Mouse (Mus musculus): ENCODE data around the gene Nsd2. TPM values are rescaled to one million over a fixed set of nuclear protein-coding genes. Genes with fewer than 3 reads are reported as not detected.
A peak's percentile ranks its signal among the peaks of the same experiment; 100 is the strongest.

Gene Nsd2
- total and polyA plus RNA-seq, 2 experiments from 2014 or later = 72.1 to 108 TPM

GRCm38 (mm10) chr5:33819141-33819875 is 1.2 kb upstream of the Nsd2 start:
- no peaks in the 10 kb centered on the region for H3K27me3 ChIP-seq (ENCODE audit: insufficient read depth, low read length)
- peak overlapping the region; percentile 100 for H3K27ac ChIP-seq (ENCODE audit: low read depth, low read length)
- H3K9me3 ChIP-seq (ENCODE audit: low read length) = no peaks in the 10 kb centered on the region
- peak; percentile 7 for DNase-seq (ENCODE audit: low spot score)
- 8% methylated on average over 9 of the region's 9 CpGs for WGBS
- peak; percentile 28; the same call in 1 of the 2 replicates for ATAC-seq (ENCODE audit: low FRiP score)
- H3K36me3 ChIP-seq (ENCODE audit: insufficient read depth, low read length) = no peaks in the 10 kb centered on the region
- peak overlapping the region; percentile 85 for H3K4me2 ChIP-seq (ENCODE audit: low read depth, low read length, poor library complexity, severe bottlenecking)
- H3K4me3 ChIP-seq (ENCODE audit: low read depth, low read length) = peak overlapping the region; percentile 99
- H3K4me1 ChIP-seq (ENCODE audit: insufficient read depth, low read length) = peaks cover 10% of the 10 kb centered on the region
- H3K9ac ChIP-seq (replicated peaks; ENCODE audit: low read length, poor library complexity, severe bottlenecking) = peak overlapping the region; percentile 80
- TF ChIP-seq CTCF (IDR thresholded peaks at IDR 0.05) = no peak

DNA sequence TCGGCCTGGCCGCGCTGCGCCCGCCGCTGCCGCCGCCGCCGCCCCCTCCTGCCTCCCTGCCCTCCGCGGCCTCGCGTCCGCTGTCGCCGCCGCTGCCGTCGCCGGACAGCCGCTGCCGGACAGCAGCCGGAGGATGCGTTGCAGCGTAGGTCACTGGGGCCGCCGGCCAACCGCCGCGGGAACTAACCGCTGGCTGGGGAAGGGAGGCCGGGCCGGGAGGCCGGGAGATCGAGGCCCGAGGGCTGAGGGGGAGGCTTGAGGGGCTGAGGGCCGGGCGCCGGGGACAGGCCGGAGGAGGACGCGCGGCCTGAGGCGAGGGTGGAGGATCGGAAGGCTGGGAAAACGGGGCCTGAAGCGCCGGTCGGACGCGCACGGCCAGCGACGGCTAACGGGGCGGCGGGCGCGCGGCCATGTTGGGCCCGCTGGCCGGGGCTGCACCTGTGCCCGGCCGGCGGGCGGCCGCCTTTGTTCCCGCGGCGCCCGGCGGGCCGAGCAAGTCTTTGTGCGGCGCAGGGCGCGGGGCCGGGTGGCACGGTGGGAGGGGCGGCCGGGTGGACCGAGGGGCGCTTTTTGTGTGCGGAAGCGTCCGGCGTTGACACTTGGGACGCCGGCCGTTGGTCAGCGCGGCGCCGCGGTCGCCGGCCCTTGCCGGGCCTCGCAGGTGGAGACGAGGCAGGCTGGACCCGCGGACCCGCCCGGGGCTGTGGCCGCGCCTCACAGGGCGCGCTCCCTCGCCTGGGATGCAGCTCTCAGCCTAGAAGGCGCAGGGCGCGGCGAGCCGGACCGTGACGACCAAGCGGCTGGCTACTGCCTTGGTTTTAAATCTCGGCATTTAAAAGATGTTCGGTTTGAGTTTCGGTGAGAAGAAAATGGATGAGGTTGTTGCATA is 452 bp downstream of the Nsd2 start:
- no peak for TF ChIP-seq CTCF (IDR thresholded peaks at IDR 0.05)
- H3K9ac ChIP-seq (replicated peaks; ENCODE audit: low read length, poor library complexity, severe bottlenecking) = peak overlapping the region; percentile 99
- WGBS = under 1% methylated on average over 95 of the region's 121 CpGs
- peak overlapping the region; percentile 99 for H3K4me3 ChIP-seq (ENCODE audit: low read depth, low read length)
- H3K36me3 ChIP-seq (ENCODE audit: insufficient read depth, low read length) = no peaks in the 10 kb centered on the region
- H3K4me2 ChIP-seq (ENCODE audit: low read depth, low read length, poor library complexity, severe bottlenecking) = peak overlapping the region; percentile 85
- DNase-seq (ENCODE audit: low spot score) (peak; percentile 40), ATAC-seq (ENCODE audit: low FRiP score) (peak; percentile 35)
- H3K4me1 ChIP-seq (ENCODE audit: insufficient read depth, low read length) = peaks cover 10% of the 10 kb centered on the region
- peak overlapping the region; percentile 100 for H3K27ac ChIP-seq (ENCODE audit: low read depth, low read length)
- H3K27me3 ChIP-seq (ENCODE audit: insufficient read depth, low read length) = no peaks in the 10 kb centered on the region
- no peaks in the 10 kb centered on the region for H3K9me3 ChIP-seq (ENCODE audit: low read length)

- Histone ChIP-seq H3K27ac (ENCODE audit: low read depth, low read length) (no peak overlapping the region), H3K9ac (replicated peaks; ENCODE audit: low read length, poor library complexity, severe bottlenecking) (peak overlapping the region; percentile 99; the same call in 1 of the 2 replicates), H3K9me3 (ENCODE audit: low read length) (no peaks in the 10 kb centered on the region), H3K4me1 (ENCODE audit: insufficient read depth, low read length) (peaks cover 10% of the 10 kb centered on the region), H3K4me2 (ENCODE audit: low read depth, low read length, poor library complexity, severe bottlenecking) (peak overlapping the region; percentile 85), H3K27me3 (ENCODE audit: insufficient read depth, low read length) (no peaks in the 10 kb centered on the region), H3K4me3 (ENCODE audit: low read depth, low read length) (peak overlapping the region; percentile 99), H3K36me3 (ENCODE audit: insufficient read depth, low read length) (no peaks in the 10 kb centered on the region)
- 27% methylated on average over 2 of the region's 2 CpGs for WGBS
- ATAC-seq (ENCODE audit: low FRiP score) (no peak), DNase-seq (ENCODE audit: low spot score) (no peak)
- TF ChIP-seq CTCF (IDR thresholded peaks at IDR 0.05) = no peak
Measured at GRCm38 (mm10) chr5:33821901-33822427, 1.4 kb downstream of the Nsd2 start.

DNA sequence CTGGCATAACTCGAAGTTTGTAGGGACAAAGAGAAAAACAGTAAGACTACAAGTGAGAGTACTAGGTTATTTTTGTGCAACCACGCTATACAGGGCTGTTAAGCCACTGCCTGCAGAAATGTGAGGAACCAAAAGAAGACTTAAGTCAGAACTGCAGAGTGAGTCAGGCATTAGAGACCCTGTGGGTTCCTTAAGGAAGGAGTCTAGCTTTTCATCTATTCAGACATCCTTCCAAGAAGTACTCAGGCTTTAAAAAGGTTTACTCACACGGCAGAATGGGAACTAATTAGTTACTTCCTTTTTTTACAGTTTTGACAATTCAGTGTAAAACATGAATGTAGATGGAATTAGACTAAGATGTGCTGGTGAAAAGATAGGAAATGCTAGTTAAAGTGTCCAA is 1.9 kb downstream of the Nsd2 start:
- DNase-seq (ENCODE audit: low spot score) = no peak
- no peak for TF ChIP-seq CTCF (IDR thresholded peaks at IDR 0.05)
- Histone ChIP-seq H3K4me1 (ENCODE audit: insufficient read depth, low read length) (peaks cover 10% of the 10 kb centered on the region), H3K9ac (replicated peaks; ENCODE audit: low read length, poor library complexity, severe bottlenecking) (no peak overlapping the region; the same call in 1 of the 2 replicates), H3K27me3 (ENCODE audit: insufficient read depth, low read length) (no peaks in the 10 kb centered on the region), H3K4me2 (ENCODE audit: low read depth, low read length, poor library complexity, severe bottlenecking) (peak overlapping the region; percentile 85), H3K4me3 (ENCODE audit: low read depth, low read length) (peak overlapping the region; percentile 99), H3K9me3 (ENCODE audit: low read length) (no peaks in the 10 kb centered on the region), H3K27ac (ENCODE audit: low read depth, low read length) (no peak overlapping the region), H3K36me3 (ENCODE audit: insufficient read depth, low read length) (no peaks in the 10 kb centered on the region)
- WGBS = 14% methylated on average over 3 of the region's 3 CpGs
- no peak for ATAC-seq (ENCODE audit: low FRiP score)

- no peak for ATAC-seq (ENCODE audit: low FRiP score)
- Histone ChIP-seq H3K9me3 (ENCODE audit: low read length) (no peaks in the 10 kb centered on the region), H3K4me2 (ENCODE audit: low read depth, low read length, poor library complexity, severe bottlenecking) (no peak overlapping the region), H3K36me3 (ENCODE audit: insufficient read depth, low read length) (no peaks in the 10 kb centered on the region), H3K9ac (replicated peaks; ENCODE audit: low read length, poor library complexity, severe bottlenecking) (no peak overlapping the region), H3K27ac (ENCODE audit: low read depth, low read length) (no peak overlapping the region), H3K4me3 (ENCODE audit: low read depth, low read length) (no peak overlapping the region), H3K4me1 (ENCODE audit: insufficient read depth, low read length) (peaks cover 10% of the 10 kb centered on the region), H3K27me3 (ENCODE audit: insufficient read depth, low read length) (no peaks in the 10 kb centered on the region)
- DNase-seq (ENCODE audit: low spot score) = no peak
- TF ChIP-seq CTCF (IDR thresholded peaks at IDR 0.05) = no peak
Measured at GRCm38 (mm10) chr5:33826001-33826400, 5.5 kb downstream of the Nsd2 start.
